9 mouse cellular contexts compared by ENCODE assay signal in the genomic region with DNA sequence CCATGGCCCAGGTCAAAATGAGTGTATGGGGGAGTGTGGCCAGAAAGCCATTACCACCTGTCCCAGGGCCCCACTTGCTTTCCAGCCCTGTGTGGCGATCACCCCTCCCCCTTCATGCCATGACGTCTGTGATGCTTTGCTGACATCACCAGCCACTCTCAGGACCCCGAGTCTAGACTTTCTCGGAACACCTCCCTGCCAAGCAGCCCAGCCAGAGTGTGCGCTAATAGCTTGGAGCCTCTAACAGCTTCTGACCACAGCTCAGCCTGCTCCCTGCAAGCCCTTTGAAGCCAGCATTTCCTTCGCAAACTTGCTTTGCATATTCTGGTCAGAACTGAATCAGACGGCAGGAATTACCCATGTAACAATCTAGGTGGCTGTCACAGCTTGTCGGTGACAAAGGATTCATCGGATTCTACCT. TPM values are rescaled to one million over a fixed set of nuclear protein-coding genes. Genes with fewer than 3 reads are reported as not detected.
A peak's percentile ranks its signal among the peaks of the same experiment; 100 is the strongest.
DNase-seq lines count a peak whose midpoint lies in the region; ATAC-seq and TF ChIP-seq lines count a peak whose summit lies in the region.
"Had no signal": no experiment of that assay in that cellular context is flagged by ENCODE, and none has a peak within 500 bp of the region (broad histone marks: within the 10 kb centered on the region; RNA-seq: fewer than 3 reads in every experiment).

No protein-coding gene starts in this region.

- peak overlapping the region; percentile 94; the same call in 1 of the 2 replicates for H3K4me2 ChIP-seq in intestine, embryonic 16.5 days (ENCODE audit: low read depth, low read length)

- WGBS in intestine, embryonic 16.5 days: 44% methylated on average over 9 of the region's 9 CpGs

- H3K4me3 ChIP-seq in gastrocnemius, adult 2 months: peak overlapping the region; percentile 75
- H3K4me3 ChIP-seq in intestine, embryonic 16.5 days (ENCODE audit: low read length): 0 out of 2 replicates have a peak overlapping the region, but pooled peaks have one; percentile 7

- H3K9ac ChIP-seq in intestine, embryonic 16.5 days (ENCODE audit: low read depth, low read length): peak overlapping the region; percentile 7; the same call in 1 of the 2 replicates

- H3K27ac ChIP-seq in gastrocnemius, adult 2 months: peak overlapping the region; percentile 86
- H3K27ac ChIP-seq in intestine, embryonic 16.5 days (ENCODE audit: low read length): no peak overlapping the region

- no peak for TF ChIP-seq CTCF in gastrocnemius, adult 2 months (IDR thresholded peaks at IDR 0.05)

- intact Hi-C loops in gastrocnemius, adult 2 months (cut with DNase I): loop anchor here (5.0 kb wide), 1 partner anchor 33 kb away; no protein-coding TSS in a partner anchor

- H3K9me3 ChIP-seq in intestine, embryonic 16.5 days (ENCODE audit: control insufficient read depth, low read length): no peaks in the 10 kb centered on the region

- H3K4me1 ChIP-seq in intestine, embryonic 16.5 days (ENCODE audit: control insufficient read depth, insufficient read depth, low read length): peaks cover 62% of the 10 kb centered on the region

- no peak for ATAC-seq in intestine, embryonic 16.5 days

- no peaks in the 10 kb centered on the region for H3K27me3 ChIP-seq in intestine, embryonic 16.5 days (replicated peaks; ENCODE audit: control insufficient read depth, insufficient read depth, low read length)
- H3K27me3 ChIP-seq in splenic B cell, adult 2 months (ENCODE audit: control insufficient read depth, insufficient read depth, low read length, poor library complexity, severe bottlenecking): no peaks in the 10 kb centered on the region

- DNase-seq in gastrocnemius, adult 2 months: peak; percentile 25
- no peak for DNase-seq in gastrocnemius, postnatal 25 days
- peak; percentile 44 for DNase-seq in testis, postnatal 10 days (ENCODE audit: low spot score)
- no peak for DNase-seq in testis, postnatal 14 days (ENCODE audit: low spot score)
- DNase-seq in splenic B cell, adult 2 months (ENCODE audit: low read depth, low spot score): peak; percentile 79
- DNase-seq in cerebellum, adult 8-10 months: no peak
- DNase-seq in frontal cortex, postnatal 25 days (ENCODE audit: low spot score in 2 of 2): no peak
- DNase-seq: layer of hippocampus, adult 9-11 months had no signal

- peaks cover 3% of the 10 kb centered on the region; the same call in 1 of the 2 replicates for H3K36me3 ChIP-seq in intestine, embryonic 16.5 days (ENCODE audit: control insufficient read depth, insufficient read depth, low read length)
- no peaks in the 10 kb centered on the region for H3K36me3 ChIP-seq in splenic B cell, adult 2 months (ENCODE audit: control insufficient read depth, insufficient read depth, low read length, poor library complexity, severe bottlenecking)

RNA-seq across cellular contexts. Expression of gene Socs3, which starts 4.3 kb away (rescaled TPM):
- 10 to 100 TPM in 1 of 2 experiments, 1 to 10 TPM in 1; 1.7 to 10.1 TPM for total RNA-seq in gastrocnemius, adult 2 months (2021)
- 1 to 10 TPM; 4.4 to 6.1 TPM for total RNA-seq in gastrocnemius, postnatal 25 days (2021)
- 18.9 and 21.2 TPM in 2 replicates for polyA plus RNA-seq in intestine, embryonic 16.5 days (2015; fragmentation: Nextera tagmentation; extraction: Ambion mirVana)

RNA-seq across cellular contexts. Expression of gene Pgs1, which starts 20.5 kb away (rescaled TPM):
- 10 to 100 TPM; 17.2 to 18.0 TPM for total RNA-seq in gastrocnemius, adult 2 months (2021)
- 10 to 100 TPM; 18.4 to 18.6 TPM for total RNA-seq in gastrocnemius, postnatal 25 days (2021)
- polyA plus RNA-seq in intestine, embryonic 16.5 days (2015; fragmentation: Nextera tagmentation; extraction: Ambion mirVana): 33.9 and 35.7 TPM in 2 replicates

Comparison
In these comparisons a context has a peak if more than half of its experiments do, and no peak if none do; other contexts are left out.
1. DNase-seq: peak in gastrocnemius, adult 2 months (single experiment), testis, postnatal 10 days (single experiment) and splenic B cell, adult 2 months (single experiment); none in gastrocnemius, postnatal 25 days (single experiment), testis, postnatal 14 days (single experiment), cerebellum, adult 8-10 months (single experiment) and frontal cortex, postnatal 25 days (0 of 2).